Comparison of ENCODE assay signal across 25 mouse cellular contexts in the genomic region with DNA sequence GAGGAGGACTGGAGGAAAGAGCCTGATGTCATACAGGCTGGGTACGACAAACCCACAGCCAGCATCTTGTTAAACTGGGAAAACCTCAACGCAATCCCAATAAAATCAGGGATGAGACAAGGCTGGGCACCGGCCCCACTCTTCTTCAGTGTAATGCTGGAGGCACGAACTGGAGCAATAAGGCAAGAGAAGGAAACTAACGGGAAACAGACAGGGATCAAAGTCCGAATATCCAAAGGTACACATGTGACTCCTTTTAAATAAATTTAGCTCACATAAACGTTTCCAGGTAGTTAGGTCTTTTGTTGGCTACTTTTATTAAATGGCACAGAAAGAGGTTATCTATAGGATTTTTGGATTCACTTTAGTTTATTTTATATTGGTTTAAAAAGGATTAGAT. TPM values are rescaled to one million over a fixed set of nuclear protein-coding genes. Genes with fewer than 3 reads are reported as not detected.
DNase-seq lines count a peak whose midpoint lies in the region; ATAC-seq and TF ChIP-seq lines count a peak whose summit lies in the region.
"Had no signal": no experiment of that assay in that cellular context is flagged by ENCODE, and none has a peak within 500 bp of the region (broad histone marks: within the 10 kb centered on the region; RNA-seq: fewer than 3 reads in every experiment).

No protein-coding gene starts in this region.

- H3K4me1 ChIP-seq in kidney, adult 2 months (ENCODE audit: control insufficient read depth, insufficient read depth, low read length) = no peaks in the 10 kb centered on the region
- H3K4me1 ChIP-seq in kidney, embryonic 14.5 days (ENCODE audit: control insufficient read depth, insufficient read depth, low read length) = no peaks in the 10 kb centered on the region
- H3K4me1 ChIP-seq: embryonic facial prominence, embryonic 10.5 days; forebrain, embryonic 12.5 days; forebrain, embryonic 15.5 days; heart, embryonic 10.5 days; heart, embryonic 13.5 days had no signal

- peak overlapping the region; percentile 33; the same call in 1 of the 2 replicates for H3K27ac ChIP-seq in kidney, adult 2 months (ENCODE audit: insufficient read depth, low read depth, low read length)
- no peak overlapping the region for H3K27ac ChIP-seq in kidney, embryonic 14.5 days (ENCODE audit: low read depth, low read length)
- H3K27ac ChIP-seq: embryonic facial prominence, embryonic 10.5 days; embryonic facial prominence, embryonic 13.5 days; forebrain, embryonic 12.5 days; forebrain, embryonic 15.5 days; heart, adult 2 months; heart, embryonic 10.5 days; heart, embryonic 13.5 days; hindbrain, embryonic 12.5 days had no signal

- TF ChIP-seq POLR2A in kidney, adult 2 months (IDR thresholded peaks at IDR 0.05; ENCODE audit: low read depth, low read length) = no peak

- no peak overlapping the region for H3K4me2 ChIP-seq in kidney, embryonic 14.5 days (replicated peaks; ENCODE audit: low read depth, low read length)
- H3K4me2 ChIP-seq: embryonic facial prominence, embryonic 13.5 days; forebrain, embryonic 12.5 days; forebrain, embryonic 15.5 days; heart, embryonic 13.5 days; hindbrain, embryonic 12.5 days had no signal

- 68% methylated on average over 7 of the region's 7 CpGs for WGBS in kidney, adult 2 months
- 90% methylated on average over 7 of the region's 7 CpGs for WGBS in kidney, embryonic 14.5 days

- H3K9me3 ChIP-seq in kidney, embryonic 14.5 days (ENCODE audit: control insufficient read depth, low read length) = no peaks in the 10 kb centered on the region
- H3K9me3 ChIP-seq: embryonic facial prominence, embryonic 10.5 days; embryonic facial prominence, embryonic 13.5 days; forebrain, embryonic 12.5 days; forebrain, embryonic 15.5 days; heart, embryonic 10.5 days; heart, embryonic 13.5 days; hindbrain, embryonic 12.5 days had no signal

- TF ChIP-seq CTCF in kidney, adult 2 months (conservative IDR thresholded peaks at IDR 0.05; ENCODE audit: insufficient read depth, insufficient read length, low read depth, low read length) = no peak

- H3K4me3 ChIP-seq in kidney, adult 2 months (ENCODE audit: insufficient read depth, low read depth, low read length) = no peak overlapping the region
- H3K4me3 ChIP-seq in kidney, embryonic 14.5 days (ENCODE audit: low read length) = no peak overlapping the region
- H3K4me3 ChIP-seq: embryonic facial prominence, embryonic 10.5 days; embryonic facial prominence, embryonic 13.5 days; erythroblast, embryonic 14.5 days; forebrain, embryonic 12.5 days; forebrain, embryonic 15.5 days; heart, adult 2 months; heart, embryonic 10.5 days; heart, embryonic 13.5 days; hindbrain, embryonic 12.5 days had no signal

- H3K9ac ChIP-seq in kidney, embryonic 14.5 days (ENCODE audit: low read depth, low read length) = no peak overlapping the region
- H3K9ac ChIP-seq: embryonic facial prominence, embryonic 13.5 days; forebrain, embryonic 12.5 days; forebrain, embryonic 15.5 days; heart, embryonic 13.5 days; hindbrain, embryonic 12.5 days had no signal

- intact Hi-C loops in heart, postnatal 10 days (cut with DNase I) = no loop called here

- no peak for ATAC-seq in kidney, embryonic 14.5 days (ENCODE audit: low FRiP score, low TSS enrichment)
- ATAC-seq: activated CD4-positive, CD25-positive, alpha-beta regulatory T cell, adult 4 months; forebrain, embryonic 15.5 days had no signal

- H3K27me3 ChIP-seq in kidney, adult 2 months (replicated peaks; ENCODE audit: control insufficient read depth, insufficient read depth, low read length) = no peaks in the 10 kb centered on the region
- no peaks in the 10 kb centered on the region for H3K27me3 ChIP-seq in kidney, embryonic 14.5 days (ENCODE audit: control insufficient read depth, insufficient read depth, low read length)
- H3K27me3 ChIP-seq: embryonic facial prominence, embryonic 13.5 days; forebrain, embryonic 15.5 days; heart, embryonic 13.5 days; hindbrain, embryonic 12.5 days had no signal

- H3K36me3 ChIP-seq in kidney, adult 2 months (ENCODE audit: control insufficient read depth, insufficient read depth, low read length) = no peaks in the 10 kb centered on the region
- no peaks in the 10 kb centered on the region for H3K36me3 ChIP-seq in kidney, embryonic 14.5 days (ENCODE audit: control insufficient read depth, insufficient read depth, low read length)
- H3K36me3 ChIP-seq: embryonic facial prominence, embryonic 13.5 days; heart, embryonic 10.5 days; heart, embryonic 13.5 days; hindbrain, embryonic 12.5 days had no signal

- peak; percentile 66 for DNase-seq in heart, adult 11 months
- no peak for DNase-seq in heart, postnatal 10 days
- peak; percentile 79 for DNase-seq in kidney, adult 2 months
- no peak for DNase-seq in kidney, postnatal 4 days
- peak; percentile 49 for DNase-seq in kidney, postnatal 14 days
- DNase-seq in kidney, postnatal 36 days = peak; percentile 35 to 69
- DNase-seq: adrenal gland, adult 8-10 months; adrenal gland, postnatal 25 days; cerebellum, adult 11-12 months; cerebellum, adult 8-10 months; cerebellum, postnatal 10 days; cerebellum, postnatal 36 days; embryo, embryonic 11 days; gastrocnemius, postnatal 25 days; heart, adult 2 months had no signal

RNA-seq across cellular contexts. Expression of a gene that starts 1.3 kb away (rescaled TPM):
- total RNA-seq in heart, postnatal 10 days (2021) = 10 to 100 TPM; 11.6 to 14.7 TPM
- 21.0 and 28.5 TPM in 2 replicates for polyA plus RNA-seq in kidney, adult 2 months (2012; rRNA removed)
- polyA plus RNA-seq in kidney, embryonic 14.5 days (2014; fragmentation: Nextera tagmentation; extraction: Ambion mirVana) = 88.6 and 116 TPM in 2 replicates

RNA-seq across cellular contexts. Expression of a gene that starts 36.4 kb away (rescaled TPM):
- 1 to 10 TPM; 4.9 to 5.8 TPM for total RNA-seq in heart, postnatal 10 days (2021)
- 1.5 and 1.6 TPM in 2 replicates for polyA plus RNA-seq in kidney, adult 2 months (2012; rRNA removed)
- 20.2 and 36.0 TPM in 2 replicates for polyA plus RNA-seq in kidney, embryonic 14.5 days (2014; fragmentation: Nextera tagmentation; extraction: Ambion mirVana)

Comparison
In these comparisons a context has a peak if more than half of its experiments do, and no peak if none do; other contexts are left out.
1. DNase-seq: peak in heart, adult 11 months (single experiment), kidney, adult 2 months (single experiment), kidney, postnatal 14 days (single experiment) and kidney, postnatal 36 days (2 of 2); none in heart, postnatal 10 days (0 of 2) and kidney, postnatal 4 days (0 of 2).